Mouse (Mus musculus): ENCODE results near the gene Kera. TPM values are rescaled to one million over a fixed set of nuclear protein-coding genes. Genes with fewer than 3 reads are reported as not detected.

Kera gene
- polyA plus RNA-seq (2021) = not detected

- peaks cover 15% of the 10 kb centered on the region for H3K27me3 ChIP-seq
- in situ Hi-C loops (cut with MboI; ENCODE audit: low pct_unique_long_range_greater_than_20kb) = no loop called here
Observed at GRCm38 (mm10) chr10:97606579-97606978, at the start of gene Kera. Gene Kera (plus strand): TSS chr10:97606879.

GRCm38 (mm10) chr10:97564957-97565856 is 41.5 kb upstream of the Kera start, which contains the start of gene Lum:
Gene Lum (plus strand): TSS chr10:97565128.
- DNase-seq (ENCODE audit: low read depth, low spot score) = no peak
- CTCF ChIA-PET = no interaction called here
- in situ Hi-C loops (cut with MboI; ENCODE audit: low pct_unique_long_range_greater_than_20kb) = no loop called here
- TF ChIP-seq CTCF (IDR thresholded peaks at IDR 0.05) = no peak
- H3K27me3 ChIP-seq = no peaks in the 10 kb centered on the region
- ATAC-seq = no peak
- POLR2A ChIA-PET = no interaction called here

More at GRCm38 (mm10) chr10:97606579-97606978, at the start of gene Kera:
- ChIA-PET CTCF (no interaction called here), POLR2A (no interaction called here)
- DNase-seq (ENCODE audit: low read depth, low spot score) (no peak), ATAC-seq (no peak)
- no peak for TF ChIP-seq CTCF (IDR thresholded peaks at IDR 0.05)

- peak; percentile 33 for TF ChIP-seq CTCF (IDR thresholded peaks at IDR 0.05)
- ATAC-seq (no peak), DNase-seq (ENCODE audit: low read depth, low spot score) (no peak)
- ChIA-PET POLR2A (no interaction called here), CTCF (interaction anchor here (1.2 kb wide), 1 partner anchor 191 kb away, joined by 3 read pairs; no protein-coding TSS in a partner anchor)
- no peaks in the 10 kb centered on the region for H3K27me3 ChIP-seq
- in situ Hi-C loops (cut with MboI; ENCODE audit: low pct_unique_long_range_greater_than_20kb) = no loop called here
Observed at GRCm38 (mm10) chr10:97567489-97568135, 39.1 kb upstream of the Kera start.

GRCm38 (mm10) chr10:97582543-97583231 is 24.0 kb upstream of the Kera start:
- no peak for TF ChIP-seq CTCF (IDR thresholded peaks at IDR 0.05)
- in situ Hi-C loops (cut with MboI; ENCODE audit: low pct_unique_long_range_greater_than_20kb) = no loop called here
- ATAC-seq (no peak), DNase-seq (ENCODE audit: low read depth, low spot score) (no peak)
- ChIA-PET CTCF (interaction anchor here (1.1 kb wide), 1 partner anchor 13 kb away, joined by 4 read pairs; no protein-coding TSS in a partner anchor), POLR2A (interaction anchor here (0.9 kb wide), 1 partner anchor 28 kb away, joined by 3 read pairs; no protein-coding TSS in a partner anchor)
- H3K27me3 ChIP-seq = peaks cover 3% of the 10 kb centered on the region

GRCm38 (mm10) chr10:97584176-97584575 is 22.5 kb upstream of the Kera start:
- CTCF ChIA-PET = interaction anchor here (0.7 kb wide), 1 partner anchor 29 kb away, joined by 3 read pairs; no protein-coding TSS in a partner anchor
- peaks cover 7% of the 10 kb centered on the region for H3K27me3 ChIP-seq
- no peak for ATAC-seq
- no peak for TF ChIP-seq CTCF (IDR thresholded peaks at IDR 0.05)
- DNase-seq (ENCODE audit: low read depth, low spot score) = no peak
- in situ Hi-C loops (cut with MboI; ENCODE audit: low pct_unique_long_range_greater_than_20kb) = no loop called here
- POLR2A ChIA-PET = no interaction called here

GRCm38 (mm10) chr10:97587159-97587558 is 19.5 kb upstream of the Kera start:
- in situ Hi-C loops (cut with MboI; ENCODE audit: low pct_unique_long_range_greater_than_20kb) = no loop called here
- DNase-seq (ENCODE audit: low read depth, low spot score) (no peak), ATAC-seq (no peak)
- H3K27me3 ChIP-seq = peaks cover 7% of the 10 kb centered on the region
- CTCF ChIA-PET = interaction anchor here (1.0 to 1.3 kb wide), 2 partner anchors 10 to 11 kb away, joined by 3 read pairs; no protein-coding TSS in a partner anchor
- no peak for TF ChIP-seq CTCF (IDR thresholded peaks at IDR 0.05)
- POLR2A ChIA-PET = no interaction called here

- TF ChIP-seq CTCF (IDR thresholded peaks at IDR 0.05) = no peak
- ChIA-PET CTCF (no interaction called here), POLR2A (no interaction called here)
- DNase-seq (ENCODE audit: low read depth, low spot score) = no peak
- peaks cover 13% of the 10 kb centered on the region for H3K27me3 ChIP-seq
- ATAC-seq = no peak
- in situ Hi-C loops (cut with MboI; ENCODE audit: low pct_unique_long_range_greater_than_20kb) = no loop called here
Observed at GRCm38 (mm10) chr10:97589574-97589973, 17.1 kb upstream of the Kera start.

GRCm38 (mm10) chr10:97591036-97591435 is 15.6 kb upstream of the Kera start:
- peaks cover 13% of the 10 kb centered on the region for H3K27me3 ChIP-seq
- in situ Hi-C loops (cut with MboI; ENCODE audit: low pct_unique_long_range_greater_than_20kb) = no loop called here
- ChIA-PET CTCF (no interaction called here), POLR2A (no interaction called here)
- ATAC-seq (no peak), DNase-seq (ENCODE audit: low read depth, low spot score) (no peak)
- no peak for TF ChIP-seq CTCF (IDR thresholded peaks at IDR 0.05)

GRCm38 (mm10) chr10:97591685-97592084 is 15.0 kb upstream of the Kera start:
- POLR2A ChIA-PET = no interaction called here
- peaks cover 13% of the 10 kb centered on the region for H3K27me3 ChIP-seq
- in situ Hi-C loops (cut with MboI; ENCODE audit: low pct_unique_long_range_greater_than_20kb) = no loop called here
- DNase-seq (ENCODE audit: low read depth, low spot score) (no peak), ATAC-seq (no peak)
- CTCF ChIA-PET = no interaction called here
- no peak for TF ChIP-seq CTCF (IDR thresholded peaks at IDR 0.05)

GRCm38 (mm10) chr10:97595680-97596079 is 11.0 kb upstream of the Kera start:
- H3K27me3 ChIP-seq = peaks cover 10% of the 10 kb centered on the region
- ATAC-seq (no peak), DNase-seq (ENCODE audit: low read depth, low spot score) (no peak)
- ChIA-PET POLR2A (no interaction called here), CTCF (interaction anchor here (1.2 kb wide), 1 partner anchor 13 kb away, joined by 4 read pairs; no protein-coding TSS in a partner anchor)
- in situ Hi-C loops (cut with MboI; ENCODE audit: low pct_unique_long_range_greater_than_20kb) = no loop called here
- no peak for TF ChIP-seq CTCF (IDR thresholded peaks at IDR 0.05)

Data from Patski (cell line).